Mouse (Mus musculus): ENCODE measurements around the gene Slc28a1.

Slc28a1 gene

GRCm38 (mm10) chr7:81213347-81214152 is 99.0 kb downstream of the Slc28a1 start, which contains the start of gene Pde8a:
Gene Pde8a, plus strand, starts transcription at chr7:81213596.
- DNase-seq (ENCODE audit: low spot score) = peak; percentile 58

GRCm38 (mm10) chr7:81214153-81214907 is 99.7 kb downstream of the Slc28a1 start:
- DNase-seq (ENCODE audit: low spot score) = no peak

DNA sequence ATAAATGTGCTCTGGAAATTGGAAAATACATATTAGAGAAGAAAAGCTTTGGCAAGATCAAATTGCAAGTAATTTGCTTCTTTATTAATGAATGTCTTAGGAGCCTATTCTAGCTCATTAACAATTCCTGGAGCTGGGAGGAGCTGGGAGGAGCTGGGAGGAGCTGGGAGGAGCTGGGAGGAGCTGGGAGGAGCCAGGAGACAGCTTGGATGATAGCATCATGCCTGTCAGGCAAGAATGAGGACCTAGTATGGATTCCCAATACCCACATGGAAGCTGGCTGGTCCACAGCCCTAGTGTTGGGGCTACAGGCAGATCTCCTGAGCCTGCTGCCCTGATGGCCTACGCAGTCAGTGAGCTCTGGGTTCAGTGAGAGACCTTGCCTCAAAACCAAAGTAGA is 101.4 kb downstream of the Slc28a1 start:
- no peak for DNase-seq (ENCODE audit: low spot score)

DNA sequence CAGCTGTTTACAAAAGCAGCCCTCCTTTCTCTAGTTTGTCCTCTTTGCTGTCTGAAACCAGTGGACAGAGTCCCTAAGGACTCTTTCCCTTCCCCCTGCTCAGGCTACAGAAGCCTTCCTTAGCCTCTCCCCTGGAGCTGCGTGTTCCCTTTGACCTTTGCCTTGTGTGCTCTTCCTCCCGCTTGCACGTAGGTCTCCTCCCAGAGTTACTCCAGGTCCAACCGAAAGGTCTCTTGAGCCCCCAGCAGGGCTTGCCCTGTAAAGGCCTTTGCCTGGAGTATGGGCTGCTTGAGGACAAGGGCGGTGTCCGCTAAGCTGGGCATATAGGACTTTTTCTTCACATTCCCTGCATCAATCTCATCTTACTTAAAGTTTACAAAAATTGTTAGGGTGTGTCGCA is 104.7 kb downstream of the Slc28a1 start:
- no peak for DNase-seq (ENCODE audit: low spot score)
